Mouse (Mus musculus) CH12.LX (cell line): ENCODE measurements around the gene Dclre1b. TPM values are rescaled to one million over a fixed set of nuclear protein-coding genes. Genes with fewer than 3 reads are reported as not detected.

Source experiments
- DNase-seq: peaks from one replicate; pipeline ENCODE4 v3.0.0-alpha.2; 2013; ENCODE audit errors: extremely low read depth
- H3K27ac ChIP-seq: 2 replicates; pipeline ENCODE4 v1.5.1; 2012; ENCODE audit warnings: low read depth, mild to moderate bottlenecking, control low read depth, moderate library complexity; ENCODE audit not compliant: insufficient read depth
- H3K27me3 ChIP-seq: replicated peaks from 2 replicates; pipeline ENCODE3; 2012; ENCODE audit warnings: inconsistent platforms
- H3K36me3 ChIP-seq, 2 experiments: replicated peaks in 1 of 2; 2 replicates each; pipeline versions ENCODE3 to v1.6.1; 2012; ENCODE audit warnings: inconsistent platforms in 1 of 2, low read length in 1 of 2, mild to moderate bottlenecking in 1 of 2, mixed read lengths in 1 of 2, moderate library complexity in 1 of 2; ENCODE audit not compliant: control insufficient read depth in 1 of 2, insufficient read depth in 1 of 2
- H3K4me1 ChIP-seq, 2 experiments: 2 replicates each; pipeline ENCODE4 v1.6.1; 2012; ENCODE audit warnings: inconsistent platforms in 1 of 2, moderate library complexity in 1 of 2; ENCODE audit not compliant: insufficient read depth in 2 of 2, control insufficient read depth in 1 of 2
- H3K4me2 ChIP-seq: 2 replicates; pipeline ENCODE4 v1.6.1; 2012; ENCODE audit warnings: low read depth, mild to moderate bottlenecking, control low read depth; ENCODE audit not compliant: poor library complexity, insufficient read depth, severe bottlenecking
- H3K4me3 ChIP-seq, 3 experiments: fragments of 150-350 bp in 1 of 3; sonication (generic) in 1 of 3; replicated peaks in 1 of 3; 2 replicates each; pipeline versions ENCODE3 to v1.5.1; 2011 to 2012; ENCODE audit warnings: low read depth in 2 of 3, low read length in 2 of 3, mild to moderate bottlenecking in 2 of 3, moderate library complexity in 2 of 3, control low read depth in 1 of 3, improper control_type of control experiment in 1 of 3, inconsistent platforms in 1 of 3, mixed read lengths in 1 of 3; ENCODE audit not compliant: poor library complexity in 1 of 3
- H3K79me2 ChIP-seq: replicated peaks from 2 replicates; pipeline ENCODE4 v1.6.1; 2012; ENCODE audit warnings: mild to moderate bottlenecking, moderate library complexity; ENCODE audit not compliant: control insufficient read depth, poor library complexity, insufficient read depth, severe bottlenecking; ENCODE audit errors: extremely low read depth
- H3K9ac ChIP-seq: 2 replicates; pipeline ENCODE4 v1.6.1; 2012; ENCODE audit warnings: low read depth, mild to moderate bottlenecking, control low read depth, moderate library complexity; ENCODE audit not compliant: insufficient read depth
- H3K9me3 ChIP-seq: replicated peaks from 2 replicates; pipeline ENCODE3; 2012; ENCODE audit warnings: low read length, inconsistent platforms, mixed read lengths
- BHLHE40 ChIP-seq: IDR thresholded peaks from 2 replicates; pipeline ENCODE4 v1.6.1; 2011; ENCODE audit warnings: mild to moderate bottlenecking, low read depth, low read length, improper control_type of control experiment
- CHD2 ChIP-seq: IDR thresholded peaks from 2 replicates; pipeline ENCODE4 v1.6.1; 2011; ENCODE audit warnings: low read length, improper control_type of control experiment
- CTCF ChIP-seq, 2 experiments: IDR thresholded peaks in 1 of 2; conservative IDR thresholded peaks in 1 of 2; 2 replicates each; pipeline ENCODE4 v1.5.1; 2011 to 2012; ENCODE audit warnings: low read depth in 2 of 2, low read length in 2 of 2, improper control_type of control experiment in 1 of 2, inconsistent platforms in 1 of 2, mild to moderate bottlenecking in 1 of 2, moderate library complexity in 1 of 2
- E2F4 ChIP-seq: IDR thresholded peaks from 2 replicates; pipeline ENCODE4 v1.6.1; 2011; ENCODE audit warnings: low read depth, low read length, improper control_type of control experiment; ENCODE audit not compliant: insufficient replicate concordance
- ELF1 ChIP-seq: IDR thresholded peaks from 2 replicates; pipeline ENCODE4 v1.6.1; 2014; ENCODE audit warnings: low read depth, mild to moderate bottlenecking, inconsistent platforms, low read length, improper control_type of control experiment
- EP300 ChIP-seq: IDR thresholded peaks from 2 replicates; pipeline ENCODE4 v1.6.1; 2011; ENCODE audit warnings: low read length, improper control_type of control experiment
- GABPA ChIP-seq: IDR thresholded peaks from 2 replicates; pipeline ENCODE4 v1.6.1; 2012; ENCODE audit warnings: low read depth, low read length, improper control_type of control experiment, inconsistent platforms; ENCODE audit not compliant: insufficient replicate concordance
- IRF4 ChIP-seq: IDR thresholded peaks from 2 replicates; pipeline ENCODE4 v1.6.1; 2014; ENCODE audit warnings: low read depth, mild to moderate bottlenecking, inconsistent platforms, low read length, improper control_type of control experiment
- JUND ChIP-seq: conservative IDR thresholded peaks from 2 replicates; pipeline ENCODE4 v1.6.1; 2011; ENCODE audit warnings: low read depth, low read length, improper control_type of control experiment
- KAT2A ChIP-seq: IDR thresholded peaks from 2 replicates; pipeline ENCODE4 v1.6.1; 2012; ENCODE audit warnings: low read length, improper control_type of control experiment, inconsistent platforms; ENCODE audit not compliant: insufficient replicate concordance
- MXI1 ChIP-seq: IDR thresholded peaks from 2 replicates; pipeline ENCODE4 v1.6.1; 2011; ENCODE audit warnings: mild to moderate bottlenecking, low read depth, low read length, improper control_type of control experiment
- NRF1 ChIP-seq: IDR thresholded peaks from 2 replicates; pipeline ENCODE4 v1.6.1; 2014; ENCODE audit warnings: low read depth, mild to moderate bottlenecking, inconsistent platforms, low read length, improper control_type of control experiment, moderate library complexity
- POLR2AphosphoS2 ChIP-seq: IDR thresholded peaks from 2 replicates; pipeline ENCODE4 v1.6.1; 2011; ENCODE audit warnings: low read depth, low read length, improper control_type of control experiment
- RAD21 ChIP-seq: IDR thresholded peaks from 2 replicates; pipeline ENCODE4 v1.6.1; 2011; ENCODE audit warnings: low read depth, mild to moderate bottlenecking, low read length, improper control_type of control experiment, moderate library complexity
- RCOR1 ChIP-seq: conservative IDR thresholded peaks from 2 replicates; pipeline ENCODE4 v1.6.1; 2012; ENCODE audit warnings: low read depth, mild to moderate bottlenecking, inconsistent platforms, low read length, improper control_type of control experiment
- SMC3 ChIP-seq: IDR thresholded peaks from 2 replicates; pipeline ENCODE4 v1.6.1; 2011; ENCODE audit warnings: low read depth, low read length, improper control_type of control experiment
- USF1 ChIP-seq: IDR thresholded peaks from 2 replicates; pipeline ENCODE4 v1.6.1; 2014; ENCODE audit warnings: low read depth, mild to moderate bottlenecking, inconsistent platforms, low read length, improper control_type of control experiment
- ZC3H11A ChIP-seq: IDR thresholded peaks from 2 replicates; pipeline ENCODE4 v1.6.1; 2012; ENCODE audit warnings: low read depth, mild to moderate bottlenecking, inconsistent platforms, low read length, improper control_type of control experiment
- dilution Hi-C: fragments of 300-500 bp; cut with MboI; formaldehyde crosslinking; loops from 2 replicates; pipeline ENCODE4 v1.14.3; 2020; ENCODE audit warnings: low sequenced_read_pairs; ENCODE audit not compliant: extremely low pct_unique_long_range_greater_than_20kb, extremely low pct_ligation_motif_present
- in situ Hi-C: fragments of 300-500 bp; cut with MboI; formaldehyde crosslinking; loops from 3 replicates; pipeline ENCODE4 v1.14.3; 2019; ENCODE audit warnings: low sequenced_read_pairs, low pct_ligation_motif_present, low pct_unique_long_range_greater_than_20kb, mixed read lengths
- polyA plus RNA-seq: library from polyadenylated mRNA; unstranded; fragments of >175 nt; gene quantifications from 2 replicates; pipeline ENCODE4 v1.2.1, GENCODE M21; 2012; ENCODE audit warnings: low read depth; ENCODE audit not compliant: insufficient read length
- total RNA-seq, 2 experiments: library from RNA; depleted of rRNA; stranded (reverse); fragments of 300-350 nt in 1 of 2; fragments of >200 nt in 1 of 2; gene quantifications; 2 replicates each; pipeline ENCODE4 v1.2.3; 2012 to 2014

The Dclre1b gene
- total and polyA plus RNA-seq, 3 experiments, result 10.2 to 32.2 (median 16.7) TPM

DNA sequence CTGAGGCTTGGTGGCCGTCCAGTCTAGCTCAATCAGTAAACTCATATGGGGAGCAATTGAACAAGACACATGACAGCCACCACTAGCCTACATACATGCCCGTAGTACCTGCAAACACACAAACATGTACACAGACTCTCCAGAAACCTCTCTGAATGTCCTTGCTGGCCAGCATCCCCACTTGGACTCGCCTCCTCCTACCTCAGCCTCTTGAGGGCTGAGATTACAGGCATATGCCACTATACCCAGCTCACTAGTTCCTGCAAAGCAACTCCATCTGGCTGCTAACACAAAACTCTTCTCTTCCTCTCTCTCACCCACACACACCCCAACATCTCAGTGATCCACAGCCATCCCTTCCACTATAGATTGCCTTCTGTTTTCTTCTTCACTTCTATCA, 29.0 kb downstream of the Dclre1b start:
- H3K9ac ChIP-seq, result peak overlapping the region; percentile 59; the same call in 1 of the 2 replicates
- dilution Hi-C loops (no loop called here), in situ Hi-C loops (no loop called here)
- H3K27me3 ChIP-seq, result no peaks in the 10 kb centered on the region
- no peaks in the 10 kb centered on the region for H3K9me3 ChIP-seq
- no peak for DNase-seq
- H3K36me3 ChIP-seq, result peaks cover 15 to 21% of the 10 kb centered on the region in 2 experiments
- H3K27ac ChIP-seq, result peak overlapping the region; percentile 51
- H3K4me2 ChIP-seq, result peak overlapping the region; percentile 8
- H3K4me1 ChIP-seq, result peaks cover 33 to 89% of the 10 kb centered on the region in 2 experiments
- H3K79me2 ChIP-seq, result peaks cover 89% of the 10 kb centered on the region
- TF ChIP-seq CTCF (conservative IDR thresholded peaks at IDR 0.05 in 1 of 2, IDR thresholded peaks at IDR 0.05 in 1 of 2; ENCODE audit: low read depth in 2 of 2, low read length in 2 of 2) (no peak), GABPA (no peak), JUND (no peak), SMC3 (no peak), CHD2 (no peak), RAD21 (no peak), NRF1 (no peak), BHLHE40 (no peak), RCOR1 (no peak), USF1 (no peak), MXI1 (no peak), POLR2AphosphoS2 (no peak), KAT2A (no peak), ZC3H11A (no peak), IRF4 (no peak), ELF1 (no peak)
- no peak overlapping the region for H3K4me3 ChIP-seq

DNA sequence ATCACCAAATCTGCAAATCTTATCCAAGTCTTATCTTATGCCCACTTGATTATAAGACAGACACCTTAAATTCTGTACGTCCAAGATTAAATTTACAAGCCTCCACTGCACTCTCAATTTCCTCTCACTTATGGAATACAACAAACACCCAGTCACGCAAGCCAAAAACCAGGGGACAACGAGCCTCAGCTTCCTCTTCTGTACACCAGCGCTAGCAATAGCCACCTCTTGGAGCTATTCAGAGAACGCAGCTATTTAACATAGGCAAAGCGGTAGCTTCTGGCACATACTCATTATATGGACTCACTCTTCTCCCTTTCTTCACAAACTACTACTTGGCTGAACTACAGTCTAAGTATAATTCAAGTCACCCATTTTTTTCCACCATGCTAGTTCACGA, 30.1 kb downstream of the Dclre1b start:
- no peaks in the 10 kb centered on the region for H3K9me3 ChIP-seq
- TF ChIP-seq E2F4 (0 out of 2 replicates have a peak, but pooled peaks have one; percentile 42), BHLHE40 (0 out of 2 replicates have a peak, but pooled peaks have one; percentile 35), IRF4 (no peak), EP300 (peak; percentile 5; the same call in 1 of the 2 replicates)
- peak overlapping the region; percentile 59 for H3K9ac ChIP-seq
- peaks cover 15 to 24% of the 10 kb centered on the region in 2 experiments for H3K36me3 ChIP-seq
- in situ Hi-C loops (no loop called here), dilution Hi-C loops (no loop called here)
- peaks cover 33 to 85% of the 10 kb centered on the region in 2 experiments for H3K4me1 ChIP-seq
- peak overlapping the region; percentile 62 for H3K4me2 ChIP-seq
- H3K27me3 ChIP-seq, result no peaks in the 10 kb centered on the region
- no peak for DNase-seq
- H3K27ac ChIP-seq, result peak overlapping the region; percentile 30; the same call in 1 of the 2 replicates
- peaks cover 83% of the 10 kb centered on the region for H3K79me2 ChIP-seq
- no peak overlapping the region for H3K4me3 ChIP-seq
